Mouse (Mus musculus) hindbrain, embryonic 16.5 days (tissue): ENCODE results near the gene Marcksl1. TPM values are rescaled to one million over a fixed set of nuclear protein-coding genes. Genes with fewer than 3 reads are reported as not detected.
A peak's percentile ranks its signal among the peaks of the same experiment; 100 is the strongest.

Source experiments
- ATAC-seq: fragments of 200-750 bp; cut with Nextera tagmentation; 2 replicates; pipeline ENCODE4 v1.8.0; 2017; ENCODE audit warnings: moderate TSS enrichment, moderate library complexity
- H3K27ac ChIP-seq: fragments of 300-500 bp; sonication (generic); 2 replicates; pipeline ENCODE4 v1.5.1; 2014; ENCODE audit warnings: low read depth, mild to moderate bottlenecking, control low read depth, low read length, moderate library complexity
- H3K27me3 ChIP-seq: fragments of 300-500 bp; sonication (generic); replicated peaks from 2 replicates; pipeline ENCODE4 v1.6.1; 2014; ENCODE audit warnings: low read length; ENCODE audit not compliant: control insufficient read depth, insufficient read depth
- H3K36me3 ChIP-seq: fragments of 300-500 bp; sonication (generic); 2 replicates; pipeline ENCODE4 v1.6.1; 2014; ENCODE audit warnings: mild to moderate bottlenecking, low read length, moderate library complexity, mixed read lengths; ENCODE audit not compliant: control insufficient read depth, insufficient read depth
- H3K4me1 ChIP-seq: fragments of 300-500 bp; sonication (generic); 2 replicates; pipeline ENCODE4 v1.6.1; 2014; ENCODE audit warnings: low read depth, low read length; ENCODE audit not compliant: control insufficient read depth, insufficient read depth
- H3K4me2 ChIP-seq: fragments of 300-500 bp; sonication (generic); 2 replicates; pipeline ENCODE4 v1.6.1; 2014; ENCODE audit warnings: mild to moderate bottlenecking, low read length, control low read depth, moderate library complexity
- H3K4me3 ChIP-seq: fragments of 300-500 bp; sonication (generic); 2 replicates; pipeline ENCODE4 v1.5.1; 2014; ENCODE audit warnings: mild to moderate bottlenecking, low read length, control low read depth, moderate library complexity
- H3K9ac ChIP-seq: fragments of 300-500 bp; sonication (generic); 2 replicates; pipeline ENCODE4 v1.6.1; 2014; ENCODE audit warnings: low read depth, mild to moderate bottlenecking, control low read depth, low read length, moderate library complexity
- H3K9me3 ChIP-seq: fragments of 300-500 bp; sonication (generic); 2 replicates; pipeline ENCODE4 v1.6.1; 2014; ENCODE audit warnings: mild to moderate bottlenecking, low read length, moderate library complexity; ENCODE audit not compliant: control insufficient read depth
- WGBS: fragments of 180-500 bp; shearing (Covaris S2); extraction: QIAGEN DNeasy Blood & Tissue Kit; methylation state at CpG from one replicate; pipeline ENCODE4 v1.1.7; 2014; 5-methylcytosine and 5-hydroxymethylcytosine counted together
- polyA plus RNA-seq: library from polyadenylated mRNA; unstranded; fragments of >200 nt; fragmentation: Nextera tagmentation; extraction: Ambion mirVana; gene quantifications from 2 replicates; pipeline ENCODE4 v1.2.1, GENCODE M21; 2015

The Marcksl1 gene
- polyA plus RNA-seq, 1 experiment from 2014 or later, result 1,575 TPM

- Histone ChIP-seq H3K9me3 (no peaks in the 10 kb centered on the region), H3K27ac (peak overlapping the region; percentile 84), H3K36me3 (no peaks in the 10 kb centered on the region), H3K4me1 (peaks cover 24% of the 10 kb centered on the region), H3K9ac (peak overlapping the region; percentile 58), H3K4me3 (peak overlapping the region; percentile 17; the same call in 1 of the 2 replicates), H3K27me3 (peaks cover under 1% of the 10 kb centered on the region; the same call in 1 of the 2 replicates), H3K4me2 (peak overlapping the region; percentile 47)
- WGBS, result 25% methylated on average over 6 of the region's 6 CpGs
- no peak; the same call in 1 of the 2 replicates for ATAC-seq
These were observed 16.8 kb upstream of the Marcksl1 start for GRCm38 (mm10) chr4:129496631-129497030.

- no peak for ATAC-seq
- no peaks in the 10 kb centered on the region for H3K27me3 ChIP-seq
- peaks cover 21% of the 10 kb centered on the region for H3K4me1 ChIP-seq
- no peak overlapping the region for H3K4me3 ChIP-seq
- WGBS, result 74% methylated on average over 3 of the region's 3 CpGs
- H3K9me3 ChIP-seq, result no peaks in the 10 kb centered on the region
- H3K4me2 ChIP-seq, result no peak overlapping the region
- H3K36me3 ChIP-seq, result no peaks in the 10 kb centered on the region
- no peak overlapping the region for H3K9ac ChIP-seq
- no peak overlapping the region for H3K27ac ChIP-seq
These were observed 14.4 kb upstream of the Marcksl1 start for GRCm38 (mm10) chr4:129498941-129499340.

DNA sequence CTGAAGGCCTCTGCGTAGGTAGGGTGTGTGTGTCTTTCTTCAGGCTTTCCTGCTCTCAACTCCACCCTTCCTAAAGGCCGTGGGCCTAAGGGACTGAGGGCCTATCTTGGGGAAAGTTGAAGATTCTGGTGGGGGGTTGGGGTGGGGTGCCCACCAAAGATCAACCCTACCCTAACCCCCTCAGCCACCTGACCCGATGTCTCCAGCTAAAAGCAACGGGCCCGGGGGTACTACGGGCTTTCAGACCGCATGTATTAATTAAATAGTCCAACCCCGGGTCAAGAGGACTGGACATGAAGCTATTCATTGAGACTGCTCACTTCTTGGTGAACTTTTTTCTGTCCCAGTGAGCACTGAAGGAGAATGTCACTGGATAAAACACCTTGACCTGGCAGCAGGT lies 13.4 kb upstream of the Marcksl1 start:
- no peak overlapping the region for H3K27ac ChIP-seq
- no peaks in the 10 kb centered on the region for H3K27me3 ChIP-seq
- no peak overlapping the region for H3K4me3 ChIP-seq
- peak overlapping the region; percentile 92 for H3K4me2 ChIP-seq
- H3K9me3 ChIP-seq, result no peaks in the 10 kb centered on the region
- H3K9ac ChIP-seq, result peak overlapping the region; percentile 72
- no peak for ATAC-seq
- WGBS, result 75% methylated on average over 8 of the region's 8 CpGs
- no peaks in the 10 kb centered on the region for H3K36me3 ChIP-seq
- peaks cover 21% of the 10 kb centered on the region for H3K4me1 ChIP-seq

- under 1% methylated on average over 48 of the region's 49 CpGs for WGBS
- peaks cover 19% of the 10 kb centered on the region for H3K4me1 ChIP-seq
- no peaks in the 10 kb centered on the region for H3K27me3 ChIP-seq
- ATAC-seq, result peak; percentile 86
- peak overlapping the region; percentile 92 for H3K4me2 ChIP-seq
- H3K4me3 ChIP-seq, result peak overlapping the region; percentile 61
- H3K9ac ChIP-seq, result peak overlapping the region; percentile 72
- no peaks in the 10 kb centered on the region for H3K9me3 ChIP-seq
- H3K36me3 ChIP-seq, result no peaks in the 10 kb centered on the region
- H3K27ac ChIP-seq, result peak overlapping the region; percentile 81
These were observed 12.5 kb upstream of the Marcksl1 start for GRCm38 (mm10) chr4:129500607-129501566.

DNA sequence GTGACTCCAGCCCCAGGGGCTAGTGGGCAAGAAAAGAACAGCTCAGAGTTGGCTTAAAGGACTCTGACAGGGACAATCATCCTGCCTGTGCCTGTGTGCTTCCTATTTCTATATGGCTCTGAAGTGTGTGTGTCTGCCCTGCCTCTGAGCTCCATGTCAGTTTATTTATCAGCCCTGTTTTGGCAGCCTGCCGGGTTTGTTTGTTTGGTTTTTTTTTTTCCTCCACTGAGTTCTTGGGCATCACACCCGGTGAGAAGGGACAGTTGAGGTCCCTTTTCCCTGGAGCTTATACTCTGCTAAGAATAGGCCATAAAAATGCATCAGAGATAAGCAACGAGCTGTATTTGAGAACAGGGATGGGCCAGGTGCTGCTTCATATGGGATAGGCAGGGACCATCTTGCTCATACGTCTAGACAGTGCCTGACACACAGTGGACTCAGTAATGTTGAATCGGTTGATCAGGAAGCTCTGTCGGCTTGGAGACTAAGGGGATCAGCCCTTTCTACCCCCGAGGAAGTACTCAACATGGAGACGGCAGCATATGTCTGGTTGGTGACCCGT lies 11.0 kb upstream of the Marcksl1 start:
- Histone ChIP-seq H3K36me3 (no peaks in the 10 kb centered on the region), H3K9ac (no peak overlapping the region), H3K9me3 (no peaks in the 10 kb centered on the region), H3K27me3 (no peaks in the 10 kb centered on the region), H3K4me2 (no peak overlapping the region), H3K4me1 (peaks cover 8% of the 10 kb centered on the region; the same call in 1 of the 2 replicates), H3K27ac (no peak overlapping the region), H3K4me3 (no peak overlapping the region)
- no peak for ATAC-seq
- WGBS, result 76% methylated on average over 9 of the region's 9 CpGs

DNA sequence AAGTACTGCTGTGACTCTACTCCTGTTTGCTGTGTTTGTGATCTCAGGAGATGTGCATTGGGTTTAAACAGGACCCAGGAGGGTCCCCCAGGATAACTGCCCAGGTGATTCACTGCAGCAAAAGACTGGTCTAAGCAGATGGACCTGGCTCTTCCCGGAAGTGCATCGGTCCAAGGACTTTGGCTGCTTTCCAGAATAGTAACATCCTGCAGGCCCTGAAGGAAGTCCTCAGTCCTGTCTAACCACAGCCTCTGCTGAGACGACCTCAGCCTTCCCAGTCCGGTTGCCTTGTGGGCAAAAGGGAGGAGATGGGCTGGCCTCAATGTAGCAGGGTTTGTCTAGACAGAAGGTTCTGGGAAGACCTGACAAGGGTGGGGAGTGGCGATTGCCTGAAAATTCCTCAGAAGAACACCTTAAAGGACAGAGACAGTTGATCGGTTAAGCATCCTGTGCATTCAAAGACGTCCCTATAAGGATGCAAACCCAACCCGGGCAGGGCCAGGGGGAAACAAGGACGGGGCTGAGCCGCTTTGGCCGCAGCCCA lies 10.4 kb upstream of the Marcksl1 start:
- no peak for ATAC-seq
- Histone ChIP-seq H3K27me3 (no peaks in the 10 kb centered on the region), H3K9me3 (no peaks in the 10 kb centered on the region), H3K4me3 (no peak overlapping the region), H3K9ac (no peak overlapping the region), H3K4me1 (peaks cover 8% of the 10 kb centered on the region; the same call in 1 of the 2 replicates), H3K36me3 (no peaks in the 10 kb centered on the region), H3K27ac (no peak overlapping the region), H3K4me2 (no peak overlapping the region)
- 72% methylated on average over 11 of the region's 11 CpGs for whole genome bisulfite sequencing

DNA sequence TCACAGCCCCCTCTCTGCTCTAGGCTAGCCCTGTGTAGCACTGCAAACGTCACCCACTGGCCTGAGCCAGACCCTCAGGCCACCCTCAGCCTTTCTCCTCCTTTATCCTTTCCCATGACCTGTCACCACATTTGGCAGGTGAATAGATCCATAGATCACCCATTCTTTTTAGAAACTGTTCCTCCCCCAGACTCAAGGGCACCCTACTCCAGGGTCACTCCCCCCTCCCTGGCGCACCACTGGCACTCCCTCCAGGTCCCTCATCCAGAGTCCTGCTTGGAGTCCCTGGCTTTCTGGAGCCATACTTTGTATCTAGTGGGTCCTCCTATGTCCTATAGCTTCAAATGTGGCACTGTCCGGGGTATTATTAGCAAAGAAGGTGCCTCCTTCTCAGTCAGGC lies 7.9 kb upstream of the Marcksl1 start:
- Histone ChIP-seq H3K27me3 (no peaks in the 10 kb centered on the region), H3K9ac (peak overlapping the region; percentile 8; the same call in 1 of the 2 replicates), H3K4me3 (no peak overlapping the region), H3K4me1 (peaks cover 4% of the 10 kb centered on the region), H3K36me3 (no peaks in the 10 kb centered on the region), H3K9me3 (no peaks in the 10 kb centered on the region), H3K27ac (no peak overlapping the region), H3K4me2 (no peak overlapping the region)
- 78% methylated on average over 3 of the region's 3 CpGs for WGBS
- ATAC-seq, result no peak

DNA sequence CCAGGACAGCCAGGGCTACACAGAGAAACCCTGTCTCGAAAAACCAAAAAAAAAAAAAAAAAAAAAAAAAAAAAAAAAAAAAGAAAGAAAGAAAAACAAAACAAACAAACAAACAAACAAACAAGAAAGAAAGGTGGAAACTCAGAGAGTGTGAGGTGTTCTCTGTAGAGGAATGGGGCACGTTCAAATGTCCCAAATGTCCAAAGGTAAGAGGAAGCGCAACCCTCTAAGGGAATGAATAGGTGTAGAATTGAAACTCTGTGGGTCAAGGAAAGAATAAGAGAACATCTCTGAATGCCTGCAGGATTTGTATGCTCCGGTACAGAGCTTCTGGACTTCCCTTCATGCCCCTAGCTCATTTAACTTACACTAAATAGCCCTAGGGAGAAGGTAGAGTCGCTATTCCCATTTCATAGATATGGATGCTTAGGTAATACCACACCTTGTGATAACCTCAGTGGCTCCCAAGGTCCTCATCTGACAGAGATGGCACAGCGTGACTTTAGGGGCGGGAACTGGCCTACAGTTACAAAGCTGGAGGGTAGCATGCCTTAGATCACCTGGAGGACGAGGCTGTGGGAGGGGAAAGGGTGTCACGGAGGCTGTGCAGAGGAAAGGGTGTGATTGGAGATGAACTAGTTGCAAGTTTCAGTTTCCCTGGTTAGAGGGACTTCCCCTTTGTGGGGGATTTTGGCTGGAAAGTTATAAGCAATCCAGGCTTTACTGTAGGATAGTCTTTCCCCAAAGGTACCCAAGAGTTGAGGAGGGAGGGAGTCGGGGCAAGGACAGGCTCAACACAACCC lies 5.7 kb upstream of the Marcksl1 start:
- H3K4me2 ChIP-seq, result no peak overlapping the region
- H3K27me3 ChIP-seq, result no peaks in the 10 kb centered on the region
- no peak overlapping the region for H3K27ac ChIP-seq
- no peak for ATAC-seq
- no peaks in the 10 kb centered on the region for H3K9me3 ChIP-seq
- H3K4me1 ChIP-seq, result peaks cover 9% of the 10 kb centered on the region
- H3K9ac ChIP-seq, result no peak overlapping the region
- 77% methylated on average over 9 of the region's 10 CpGs for WGBS
- no peak overlapping the region for H3K4me3 ChIP-seq
- no peaks in the 10 kb centered on the region for H3K36me3 ChIP-seq
